Mouse (Mus musculus): ENCODE data around the gene Sned1. TPM values are rescaled to one million over a fixed set of nuclear protein-coding genes. Genes with fewer than 3 reads are reported as not detected.
"Not testable (repeated sequence)": the region's sequence is repeated elsewhere in the genome, so short reads cannot be mapped to it uniquely, and the experiment has no call there.

Sned1 gene
- 0.03 TPM in 1 of 2 replicates, not detected in the other for polyA plus RNA-seq (2012; ENCODE audit: insufficient read depth, low replicate concordance)

DNA sequence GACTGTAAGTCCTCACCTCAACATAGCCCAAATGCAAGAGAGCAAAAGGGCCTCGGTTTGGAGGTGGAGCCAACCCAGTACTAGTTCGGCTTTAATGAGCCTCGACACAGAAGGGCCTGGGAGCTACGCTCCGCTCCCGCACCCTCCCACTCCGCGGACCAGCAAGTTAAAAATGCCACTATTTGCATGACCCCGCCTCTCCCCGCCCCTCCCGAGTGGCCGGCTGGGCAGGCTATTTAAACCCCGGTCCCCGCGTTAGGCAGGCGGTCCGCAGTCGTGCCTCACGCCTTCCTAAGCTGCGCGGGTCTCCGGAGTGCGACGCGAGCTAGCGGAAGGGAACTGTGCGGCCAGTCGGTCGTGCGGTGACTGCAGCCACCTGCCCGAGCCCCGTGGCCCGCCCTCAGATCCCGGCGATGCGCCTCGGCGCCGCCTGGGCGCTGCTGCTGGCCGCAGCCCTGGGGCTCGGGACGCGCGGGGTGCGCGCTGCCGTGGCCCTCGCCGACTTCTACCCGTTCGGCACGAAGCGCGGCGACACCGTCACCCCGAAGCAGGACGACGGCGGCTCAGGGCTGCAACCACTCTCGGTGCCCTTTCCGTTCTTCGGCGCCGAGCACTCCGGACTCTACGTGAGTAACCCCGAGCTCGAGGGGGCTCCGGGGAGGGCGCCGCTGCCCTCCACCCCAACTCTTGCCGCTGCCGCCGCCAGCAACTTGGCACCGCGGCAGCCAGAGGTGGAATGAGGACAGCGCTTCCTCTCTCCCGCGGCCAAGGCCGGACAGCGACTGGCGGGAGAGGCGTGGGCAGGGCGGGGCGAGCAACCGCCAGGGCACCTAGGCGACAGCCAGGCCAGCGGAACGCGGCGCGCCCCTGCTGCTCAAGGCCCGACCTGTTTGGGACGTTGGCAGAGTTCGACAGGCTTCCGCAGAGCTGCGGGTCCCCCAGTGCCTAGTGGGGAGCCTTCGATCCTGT lies at the start of gene Sned1:
TSS of gene Sned1 (plus strand) at position 266 of the 969 bp plus-strand sequence.
- H3K9me3 ChIP-seq, result peaks cover 3% of the 10 kb centered on the region; the same call in 1 of the 2 replicates
- H3K27me3 ChIP-seq (replicated peaks), result peaks cover 84% of the 10 kb centered on the region
- no peak for TF ChIP-seq GATA1 (IDR thresholded peaks at IDR 0.05; ENCODE audit: borderline replicate concordance, low read length)
- TF ChIP-seq FLI1 (IDR thresholded peaks at IDR 0.05; ENCODE audit: low read length), result no peak
- peak within 1 kb of the TSS; percentile 92 for H3K4me3 ChIP-seq (replicated peaks)
- H3K36me3 ChIP-seq (replicated peaks; ENCODE audit: low read length), result no peaks in the 10 kb centered on the region
- H3K4me1 ChIP-seq, result peaks cover 16% of the 10 kb centered on the region

- Histone ChIP-seq H3K4me3 (replicated peaks) (no peak overlapping the region), H3K4me1 (no peaks in the 10 kb centered on the region), H3K27me3 (replicated peaks) (peaks cover 66% of the 10 kb centered on the region), H3K9me3 (peaks cover 17% of the 10 kb centered on the region), H3K36me3 (replicated peaks; ENCODE audit: low read length) (no peaks in the 10 kb centered on the region)
- TF ChIP-seq FLI1 (IDR thresholded peaks at IDR 0.05; ENCODE audit: low read length), result no peak
- TF ChIP-seq GATA1 (IDR thresholded peaks at IDR 0.05; ENCODE audit: borderline replicate concordance, low read length), result no peak
Measured at GRCm38 (mm10) chr1:93190726-93191305, 44.8 kb upstream of the Sned1 start.

- Histone ChIP-seq H3K4me1 (no peaks in the 10 kb centered on the region), H3K4me3 (replicated peaks) (no peak overlapping the region), H3K27me3 (replicated peaks) (peaks cover 50% of the 10 kb centered on the region), H3K9me3 (peaks cover 24% of the 10 kb centered on the region), H3K36me3 (replicated peaks; ENCODE audit: low read length) (no peaks in the 10 kb centered on the region)
- TF ChIP-seq FLI1 (IDR thresholded peaks at IDR 0.05; ENCODE audit: low read length) (no peak), GATA1 (IDR thresholded peaks at IDR 0.05; ENCODE audit: borderline replicate concordance, low read length) (no peak)
Measured at GRCm38 (mm10) chr1:93194961-93195360, 40.7 kb upstream of the Sned1 start.

DNA sequence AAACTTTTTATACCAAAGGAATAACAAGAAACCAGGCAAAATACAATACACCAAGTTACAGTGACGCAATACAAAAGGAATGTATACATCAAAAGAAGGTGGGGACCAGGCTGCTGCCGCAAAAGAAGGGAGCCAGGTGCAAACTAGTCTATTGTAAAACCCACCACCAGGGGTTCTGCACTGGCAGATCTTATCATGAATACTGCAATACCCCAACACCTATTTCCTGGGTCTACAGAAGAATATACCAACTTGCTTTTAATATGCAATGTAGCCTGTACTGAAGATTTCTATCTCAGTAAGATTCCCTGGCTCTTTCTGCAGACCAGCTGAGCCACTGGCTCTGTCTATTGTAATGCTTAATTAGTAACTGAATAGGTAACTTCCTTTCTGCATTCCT lies 38.2 kb upstream of the Sned1 start:
- Histone ChIP-seq H3K27me3 (replicated peaks) (peaks cover 43% of the 10 kb centered on the region), H3K9me3 (peaks cover 24% of the 10 kb centered on the region)
- H3K36me3 ChIP-seq (replicated peaks; ENCODE audit: low read length); H3K4me3 ChIP-seq (replicated peaks); H3K4me1 ChIP-seq: not testable (repeated sequence)

DNA sequence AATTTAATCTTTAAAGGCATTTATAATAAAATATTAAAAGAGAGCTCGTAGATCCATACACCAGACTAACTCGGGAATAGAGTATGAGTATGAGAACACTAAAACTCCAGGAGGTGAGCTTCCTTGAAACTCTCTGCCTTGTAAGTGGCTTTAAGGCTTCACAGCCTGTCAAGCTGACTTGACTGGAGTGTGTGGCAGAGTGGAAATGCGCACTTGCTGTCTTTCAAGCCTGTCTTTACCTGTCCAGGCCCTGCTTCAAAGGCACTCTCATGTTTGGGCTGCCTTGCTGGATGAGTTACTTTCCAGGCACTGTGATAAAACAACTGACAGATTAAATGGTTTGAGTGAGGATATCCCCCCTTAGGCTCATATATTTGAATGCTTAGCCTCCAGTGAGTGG lies 37.7 kb upstream of the Sned1 start:
- no peak for TF ChIP-seq GATA1 (IDR thresholded peaks at IDR 0.05; ENCODE audit: borderline replicate concordance, low read length)
- TF ChIP-seq FLI1 (IDR thresholded peaks at IDR 0.05; ENCODE audit: low read length), result no peak
- no peaks in the 10 kb centered on the region for H3K36me3 ChIP-seq (replicated peaks; ENCODE audit: low read length)
- peaks cover 43% of the 10 kb centered on the region for H3K27me3 ChIP-seq (replicated peaks)
- peaks cover 24% of the 10 kb centered on the region for H3K9me3 ChIP-seq
- H3K4me1 ChIP-seq, result no peaks in the 10 kb centered on the region
- no peak overlapping the region for H3K4me3 ChIP-seq (replicated peaks)

- Histone ChIP-seq H3K9me3 (no peaks in the 10 kb centered on the region), H3K4me1 (no peaks in the 10 kb centered on the region), H3K27me3 (replicated peaks) (peaks cover 64% of the 10 kb centered on the region), H3K36me3 (replicated peaks; ENCODE audit: low read length) (no peaks in the 10 kb centered on the region), H3K4me3 (replicated peaks) (no peak overlapping the region)
- TF ChIP-seq FLI1 (IDR thresholded peaks at IDR 0.05; ENCODE audit: low read length), result no peak
- no peak for TF ChIP-seq GATA1 (IDR thresholded peaks at IDR 0.05; ENCODE audit: borderline replicate concordance, low read length)
Measured at GRCm38 (mm10) chr1:93206277-93206970, 29.2 kb upstream of the Sned1 start.

DNA sequence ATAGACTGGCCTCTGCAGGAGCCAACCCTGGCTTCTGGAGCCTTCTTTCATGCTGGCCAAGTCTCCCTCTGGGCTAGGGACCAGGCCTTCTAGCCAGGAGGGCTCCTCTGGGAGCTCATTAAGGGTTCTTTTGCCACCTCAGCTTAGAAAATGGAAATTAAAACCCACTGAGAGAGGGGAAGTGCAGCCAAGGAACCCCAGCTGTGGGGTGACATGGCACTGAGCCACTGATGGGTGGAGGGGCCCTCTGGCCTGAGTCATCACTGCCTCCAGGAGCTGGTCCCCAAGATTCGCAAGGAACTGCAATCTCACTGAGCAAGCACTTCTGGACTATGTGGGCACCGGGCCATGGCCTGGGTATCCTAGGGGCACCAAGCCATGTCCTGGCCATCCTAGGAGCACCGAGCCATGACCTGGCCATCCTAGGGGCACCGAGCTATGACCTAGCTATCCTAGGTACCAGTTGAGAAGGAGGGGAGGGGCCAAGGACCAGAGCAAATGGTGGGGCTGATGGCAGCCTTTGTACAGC lies 28.0 kb upstream of the Sned1 start:
- no peaks in the 10 kb centered on the region for H3K4me1 ChIP-seq
- H3K27me3 ChIP-seq (replicated peaks), result peaks cover 70% of the 10 kb centered on the region
- H3K4me3 ChIP-seq (replicated peaks), result no peak overlapping the region
- no peak for TF ChIP-seq FLI1 (IDR thresholded peaks at IDR 0.05; ENCODE audit: low read length)
- no peak for TF ChIP-seq GATA1 (IDR thresholded peaks at IDR 0.05; ENCODE audit: borderline replicate concordance, low read length)
- no peaks in the 10 kb centered on the region for H3K9me3 ChIP-seq
- H3K36me3 ChIP-seq (replicated peaks; ENCODE audit: low read length), result no peaks in the 10 kb centered on the region

- H3K4me1 ChIP-seq, result no peaks in the 10 kb centered on the region
- no peak for TF ChIP-seq FLI1 (IDR thresholded peaks at IDR 0.05; ENCODE audit: low read length)
- TF ChIP-seq GATA1 (IDR thresholded peaks at IDR 0.05; ENCODE audit: borderline replicate concordance, low read length), result no peak
- H3K9me3 ChIP-seq, result no peaks in the 10 kb centered on the region
- no peaks in the 10 kb centered on the region for H3K36me3 ChIP-seq (replicated peaks; ENCODE audit: low read length)
- H3K27me3 ChIP-seq (replicated peaks), result peaks cover 78% of the 10 kb centered on the region
- H3K4me3 ChIP-seq (replicated peaks), result no peak overlapping the region
Measured at GRCm38 (mm10) chr1:93210213-93210641, 25.4 kb upstream of the Sned1 start.

GRCm38 (mm10) chr1:93211019-93211418 lies 24.6 kb upstream of the Sned1 start:
- TF ChIP-seq GATA1 (IDR thresholded peaks at IDR 0.05; ENCODE audit: borderline replicate concordance, low read length) (no peak), FLI1 (IDR thresholded peaks at IDR 0.05; ENCODE audit: low read length) (no peak)
- no peaks in the 10 kb centered on the region for H3K36me3 ChIP-seq (replicated peaks; ENCODE audit: low read length)
- no peaks in the 10 kb centered on the region for H3K4me1 ChIP-seq
- H3K9me3 ChIP-seq, result no peaks in the 10 kb centered on the region
- no peak overlapping the region for H3K4me3 ChIP-seq (replicated peaks)
- H3K27me3 ChIP-seq (replicated peaks), result peaks cover 72% of the 10 kb centered on the region
